Mouse (Mus musculus): Measurements from ENCODE around the gene Galntl6.

The Galntl6 gene

DNA sequence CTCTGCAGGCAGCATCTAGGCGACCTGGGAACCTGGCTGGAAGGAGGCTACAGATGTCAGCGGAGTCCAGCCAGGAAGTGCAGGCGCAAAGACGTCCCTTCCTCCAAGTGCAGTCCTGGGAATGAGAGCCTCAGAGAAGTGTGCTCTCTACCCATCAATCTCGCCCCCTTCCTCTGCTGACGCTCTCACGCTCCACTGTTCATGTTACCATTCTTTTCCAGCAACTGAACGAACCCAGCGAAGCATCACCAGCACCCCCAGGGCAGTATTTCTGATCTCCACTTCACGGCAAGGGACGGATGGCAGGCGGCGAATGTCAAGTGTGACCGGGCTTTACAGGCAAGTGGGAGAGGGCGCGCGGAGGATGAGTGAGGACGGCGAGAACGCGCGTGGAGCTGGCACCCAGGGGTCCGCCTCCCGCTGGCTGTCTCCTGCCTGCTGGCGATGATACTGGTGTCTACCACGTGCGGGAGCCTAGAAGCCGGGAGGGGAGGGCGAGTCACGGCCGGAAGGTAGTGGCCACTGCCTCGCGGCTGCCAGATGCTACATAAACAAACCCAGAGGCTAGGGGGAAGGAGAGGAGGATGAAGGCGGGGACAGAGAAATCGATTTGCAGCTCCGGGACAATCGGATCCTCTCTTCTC, at the start of gene Galntl6:
Gene Galntl6, minus strand, starts transcription at position 445 of the 644 bp plus-strand sequence.
- DNase-seq (ENCODE audit: low read depth, low spot score) = no peak

DNA sequence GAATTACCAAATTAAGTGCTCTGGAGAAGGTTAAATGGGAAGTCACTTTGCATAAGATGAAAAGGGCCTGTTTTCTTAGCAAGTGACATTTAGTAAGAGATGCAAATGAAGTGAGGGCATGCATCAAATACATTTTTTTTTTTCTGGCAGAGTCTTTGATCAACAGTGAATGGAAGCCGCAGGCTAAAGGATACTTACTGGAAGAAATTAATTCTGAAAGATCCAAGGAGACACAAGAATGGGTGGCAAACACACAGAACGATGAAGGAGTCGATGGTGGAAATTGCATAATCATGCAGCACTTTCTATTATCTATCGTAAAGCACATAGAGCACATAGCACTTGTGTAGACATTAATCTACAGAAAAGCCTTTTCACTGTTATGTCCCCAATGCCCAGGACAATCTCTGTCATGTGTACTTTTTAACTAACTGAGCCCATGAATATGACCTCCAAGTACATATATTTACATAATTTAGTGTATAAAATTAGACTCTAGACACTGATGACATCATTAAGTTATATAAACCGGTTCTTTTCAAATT, 44.8 kb upstream of the Galntl6 start:
- no peak for DNase-seq (ENCODE audit: low read depth, low spot score)

- DNase-seq (ENCODE audit: low read depth, low spot score) = no peak
These were observed 31.3 kb upstream of the Galntl6 start for GRCm38 (mm10) chr8:58943773-58944172.

DNA sequence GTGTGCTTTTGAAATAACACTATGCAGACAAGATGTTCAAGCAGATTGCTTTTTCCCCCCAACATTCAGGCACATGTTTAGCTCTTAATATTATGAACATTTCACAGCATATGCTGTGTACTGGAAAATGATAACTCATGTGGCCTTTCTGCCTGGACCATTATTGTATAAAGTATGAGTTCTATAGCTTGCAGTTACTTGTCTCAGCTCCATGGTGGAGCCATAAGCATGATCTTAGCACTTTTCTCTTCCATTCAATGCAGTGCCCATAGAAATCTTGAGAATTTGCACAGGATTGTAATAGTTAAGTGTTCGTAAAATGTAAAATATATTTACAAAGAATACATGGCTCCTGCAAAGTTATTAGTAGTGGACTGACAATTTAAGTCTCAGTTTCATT, 18.6 kb upstream of the Galntl6 start:
- DNase-seq (ENCODE audit: low read depth, low spot score) = no peak

GRCm38 (mm10) chr8:58915142-58915541, 2.7 kb upstream of the Galntl6 start:
- no peak for DNase-seq (ENCODE audit: low read depth, low spot score)

- no peak for DNase-seq (ENCODE audit: low read depth, low spot score)
These were observed 1.2 kb upstream of the Galntl6 start for GRCm38 (mm10) chr8:58913640-58913968.

DNA sequence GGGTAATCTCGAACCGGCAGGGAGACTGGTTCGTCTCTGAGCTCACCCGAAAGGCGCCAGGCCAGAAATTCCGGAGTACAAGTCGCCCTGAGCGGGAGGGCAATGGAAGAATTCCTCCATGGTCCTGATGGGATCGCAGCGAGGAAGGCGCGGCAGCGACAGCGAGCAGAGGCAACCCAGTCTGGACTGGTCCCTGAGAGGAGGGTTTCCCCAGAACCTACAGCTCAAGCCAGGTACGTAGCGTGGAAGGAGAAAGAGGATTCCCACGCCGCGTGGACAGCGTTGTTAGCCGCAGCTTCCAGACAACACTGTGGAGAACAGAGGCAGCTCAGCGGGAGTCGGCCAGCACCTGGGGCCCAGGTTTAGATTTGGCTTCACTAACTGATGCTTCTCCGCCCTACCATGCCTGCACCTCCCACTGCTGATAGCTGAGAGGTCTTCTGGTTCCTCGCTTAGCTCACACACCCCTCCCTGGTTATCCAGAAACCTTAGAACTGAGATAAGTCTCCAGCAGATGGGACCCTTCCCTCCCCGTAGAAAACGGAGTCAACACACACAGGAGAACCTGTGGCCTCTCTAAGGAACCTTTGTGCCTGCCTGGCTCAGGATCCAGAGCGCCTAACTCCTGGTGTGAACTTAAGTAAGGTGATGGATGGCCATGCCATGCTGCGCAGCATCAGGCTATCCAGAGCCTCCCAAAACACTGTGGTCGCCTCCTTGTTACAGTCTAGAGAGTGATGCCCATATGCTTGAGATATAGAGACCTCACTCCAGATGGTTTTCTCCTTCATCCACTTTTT, 600 bp upstream of the Galntl6 start:
- no peak for DNase-seq (ENCODE audit: low read depth, low spot score)

- no peak for DNase-seq (ENCODE audit: low read depth, low spot score)
These were observed 763 bp downstream of the Galntl6 start, which contains the start of gene BC030500 for GRCm38 (mm10) chr8:58911677-58912076. Gene BC030500, plus strand, starts transcription at chr8:58911755.

GRCm38 (mm10) chr8:58904465-58904864, 8.0 kb downstream of the Galntl6 start:
- no peak for DNase-seq (ENCODE audit: low read depth, low spot score)

DNA sequence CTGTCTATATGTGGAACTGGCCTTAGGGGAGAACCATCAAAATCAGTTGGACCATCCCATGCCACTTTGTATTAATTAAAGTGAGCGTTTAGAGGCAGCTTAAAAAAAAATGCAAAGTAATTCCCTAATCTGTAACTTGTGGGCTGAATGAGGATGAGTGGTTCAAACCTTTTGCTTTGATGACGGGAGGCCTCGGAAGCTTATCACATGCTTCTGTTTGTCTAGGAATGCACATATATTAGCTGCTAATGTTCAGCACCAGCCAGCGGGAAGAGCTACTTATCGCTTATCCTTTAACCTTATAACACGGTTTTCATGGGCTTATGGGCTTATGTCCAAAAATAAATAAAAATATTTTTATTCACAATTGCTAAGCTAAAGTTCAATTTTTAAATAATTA, 16.5 kb downstream of the Galntl6 start:
- no peak for DNase-seq (ENCODE audit: low read depth, low spot score)

DNA sequence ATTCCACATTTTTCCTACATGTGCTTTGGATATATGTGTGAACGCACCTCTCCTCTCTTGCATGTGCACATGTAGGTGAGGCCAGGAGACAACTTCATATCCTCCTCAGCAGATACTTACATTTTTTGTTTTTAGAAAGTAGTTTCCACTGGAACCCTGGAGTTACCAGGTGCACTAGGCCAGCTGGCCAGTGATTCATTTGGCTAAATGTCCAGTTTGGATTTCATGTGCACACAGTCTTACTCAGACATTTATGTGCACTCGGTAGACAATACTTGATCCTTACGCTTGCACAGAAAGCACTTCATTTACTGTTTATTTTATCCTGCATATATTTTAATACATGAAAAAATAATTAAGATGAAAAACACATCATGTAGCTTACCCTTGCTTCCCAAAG, 21.8 kb downstream of the Galntl6 start:
- no peak for DNase-seq (ENCODE audit: low read depth, low spot score)

DNA sequence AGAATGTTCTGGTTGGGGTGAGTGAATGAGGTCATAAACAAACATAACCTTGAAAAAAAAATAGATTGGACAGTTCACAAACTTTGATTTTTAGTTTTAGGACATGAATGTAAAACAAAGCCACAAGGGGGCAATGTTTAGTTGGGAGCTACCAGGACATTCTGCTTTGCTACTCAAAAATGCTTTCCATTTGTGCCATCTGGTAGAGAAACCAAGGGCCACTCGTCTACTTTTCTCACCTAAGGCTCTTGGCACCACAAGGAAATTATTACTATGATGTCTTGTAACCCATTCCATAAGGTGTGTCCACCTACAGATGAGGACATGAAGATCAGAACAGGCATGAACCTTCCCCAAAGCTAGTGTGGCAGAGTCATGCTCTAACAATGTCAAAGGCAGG, 26.0 kb downstream of the Galntl6 start:
- DNase-seq (ENCODE audit: low read depth, low spot score) = no peak

- DNase-seq (ENCODE audit: low read depth, low spot score) = no peak
These were observed 88.1 kb downstream of the Galntl6 start for GRCm38 (mm10) chr8:58824347-58824746.

DNA sequence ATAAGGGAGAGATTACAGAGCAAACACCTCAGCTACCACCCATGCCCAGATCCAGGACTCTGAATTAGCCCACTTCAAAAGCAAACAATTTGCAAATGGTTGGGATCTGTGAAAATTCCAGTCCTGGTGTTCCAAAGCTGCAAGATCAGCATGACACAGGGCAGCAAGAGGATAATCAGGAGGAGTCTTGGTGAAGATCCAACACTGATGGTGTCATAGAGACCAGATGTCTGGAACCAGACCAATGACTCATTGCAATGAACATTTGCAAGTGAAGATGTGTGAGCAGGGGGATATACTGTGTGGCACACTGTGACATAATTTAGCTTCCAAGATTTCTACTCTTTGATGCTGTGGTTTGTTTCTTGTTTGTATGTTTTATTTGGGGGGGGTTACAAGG, 107.2 kb downstream of the Galntl6 start:
- no peak for DNase-seq (ENCODE audit: low read depth, low spot score)

GRCm38 (mm10) chr8:58801847-58802246, 110.6 kb downstream of the Galntl6 start:
- no peak for DNase-seq (ENCODE audit: low read depth, low spot score)

GRCm38 (mm10) chr8:58753769-58754168, 158.7 kb downstream of the Galntl6 start:
- DNase-seq (ENCODE audit: low read depth, low spot score) = no peak

DNA sequence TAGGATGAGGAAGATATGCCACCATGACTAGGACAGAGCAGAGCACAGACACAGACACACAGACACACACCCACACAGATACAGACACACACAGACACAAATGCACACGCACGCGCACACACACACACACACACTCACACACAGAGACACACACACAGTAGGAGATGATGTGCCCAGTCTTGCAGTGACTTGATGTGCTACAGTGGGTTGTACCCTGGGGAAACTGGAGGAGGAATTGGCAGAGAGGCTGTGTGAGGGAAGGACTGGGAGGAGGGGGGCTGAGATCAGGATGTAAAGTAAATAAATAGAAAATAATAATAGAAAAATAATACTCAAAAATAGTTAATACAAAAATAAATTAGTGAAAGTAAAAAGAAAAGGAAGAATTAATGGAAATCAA, 174.5 kb downstream of the Galntl6 start:
- no peak for DNase-seq (ENCODE audit: low read depth, low spot score)

- no peak for DNase-seq (ENCODE audit: low read depth, low spot score)
These were observed 220.7 kb downstream of the Galntl6 start for GRCm38 (mm10) chr8:58691761-58692160.

DNA sequence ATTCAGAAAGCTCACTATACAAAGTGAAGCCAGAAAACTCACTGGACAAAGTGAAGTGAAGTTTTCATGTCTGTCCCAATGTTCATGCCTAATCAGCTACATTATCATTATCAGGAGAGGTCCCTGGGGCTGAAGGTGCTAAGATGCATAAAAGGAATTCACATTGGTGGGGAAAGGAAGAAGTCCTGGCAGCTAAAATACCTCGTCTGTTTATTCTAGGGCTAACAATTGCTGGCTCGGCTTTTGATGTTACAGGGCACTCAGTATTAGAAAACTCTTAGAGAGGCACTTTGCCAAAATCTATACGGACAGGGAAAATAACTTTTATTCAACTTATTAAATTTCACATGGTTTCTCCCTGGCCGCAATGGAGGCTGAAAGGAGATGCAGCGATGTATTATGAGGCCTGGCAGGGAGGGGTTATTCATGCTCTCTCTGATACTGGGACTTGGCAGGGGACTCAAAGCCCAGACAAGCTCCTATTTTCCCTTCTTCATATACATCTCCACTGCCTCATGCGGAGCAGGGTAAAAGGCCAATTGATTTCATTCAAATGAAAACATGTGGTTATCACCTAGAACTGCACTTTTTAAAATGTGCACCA, 234.5 kb downstream of the Galntl6 start:
- no peak for DNase-seq (ENCODE audit: low read depth, low spot score)

DNA sequence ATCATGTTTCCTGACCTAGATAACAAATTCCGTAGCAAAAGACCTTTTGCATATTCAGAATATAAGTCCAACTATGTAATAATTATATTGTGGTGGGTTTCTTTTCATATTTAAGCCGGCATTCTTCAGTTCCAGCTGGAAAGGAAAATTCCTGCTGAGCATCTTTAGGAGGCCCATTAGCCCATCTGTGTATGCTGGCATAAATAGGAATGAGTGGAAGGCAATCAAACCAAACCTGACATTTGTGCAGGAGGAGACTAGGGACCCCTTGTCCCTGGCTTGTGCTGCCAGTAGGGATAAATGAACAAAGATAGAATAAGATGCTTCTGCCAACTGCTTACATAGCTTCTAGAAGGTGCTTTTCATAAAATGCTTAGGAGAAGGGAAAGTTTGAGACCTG, 243.4 kb downstream of the Galntl6 start:
- no peak for DNase-seq (ENCODE audit: low read depth, low spot score)

DNA sequence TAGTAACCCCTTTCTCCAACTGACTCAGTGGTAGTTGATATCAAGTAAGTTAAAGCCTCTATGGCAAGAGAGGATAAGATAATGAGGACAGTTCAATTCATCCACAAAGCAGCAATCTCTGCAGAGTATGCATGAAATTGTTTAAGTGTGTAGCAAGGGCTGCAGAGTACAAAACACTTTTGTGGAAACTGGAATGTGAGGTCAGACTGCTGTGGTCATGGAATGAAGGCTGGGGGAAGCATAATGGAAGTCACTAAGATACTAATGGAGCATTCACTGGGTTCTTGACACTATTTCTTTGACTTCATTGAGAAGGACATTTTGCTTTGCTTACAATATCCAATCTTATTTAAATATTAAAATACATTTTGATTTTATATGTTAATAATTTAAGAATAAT, 252.4 kb downstream of the Galntl6 start:
- DNase-seq (ENCODE audit: low read depth, low spot score) = no peak

DNA sequence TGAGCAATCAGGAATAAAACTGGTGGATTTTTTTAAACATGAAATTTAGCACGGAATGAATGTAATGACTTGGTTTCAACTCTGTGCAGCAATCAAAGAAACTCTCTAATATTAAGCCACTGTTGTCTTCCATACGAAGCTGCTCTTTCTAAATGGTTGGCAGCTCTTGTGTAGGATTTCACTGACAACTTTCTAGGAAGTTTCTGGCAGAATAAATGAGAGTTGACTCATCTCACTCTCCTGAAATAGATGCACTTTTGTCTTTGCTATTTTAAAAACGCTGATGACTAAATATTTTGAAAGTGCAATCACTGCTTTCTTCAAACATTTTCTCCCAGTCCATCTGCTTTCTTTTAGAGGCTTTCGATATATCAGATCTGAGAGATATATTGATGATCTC, 256.8 kb downstream of the Galntl6 start:
- DNase-seq (ENCODE audit: low read depth, low spot score) = no peak

DNA sequence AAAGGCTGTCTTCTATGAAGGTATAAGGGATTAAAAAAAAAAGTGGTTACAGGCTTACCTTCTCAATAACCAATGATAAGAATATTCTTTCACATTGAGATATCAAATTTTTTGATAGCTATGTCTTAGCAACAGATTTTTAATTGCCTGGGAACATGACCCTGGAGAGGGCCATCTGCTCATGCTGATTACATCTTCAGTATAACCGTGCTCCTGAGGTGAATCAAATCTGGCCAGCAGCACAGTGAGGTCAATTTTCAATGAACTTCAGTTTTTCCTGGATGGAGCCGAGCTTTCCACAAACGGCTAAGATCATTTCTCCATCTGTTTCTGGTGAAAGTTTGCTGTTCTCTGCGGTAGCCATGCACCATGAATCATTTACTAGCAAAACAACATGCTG, 306.0 kb downstream of the Galntl6 start:
- no peak for DNase-seq (ENCODE audit: low read depth, low spot score)
